15 mouse cellular contexts compared by ENCODE assay signal in genomic region chr2:26214526-26214925, GRCm38 (mm10). TPM values are rescaled to one million over a fixed set of nuclear protein-coding genes. Genes with fewer than 3 reads are reported as not detected.
DNase-seq lines count a peak whose midpoint lies in the region; ATAC-seq lines count a peak whose summit lies in the region.
"Had no signal": no experiment of that assay in that cellular context is flagged by ENCODE, and none has a peak within 500 bp of the region (broad histone marks: within the 10 kb centered on the region; RNA-seq: fewer than 3 reads in every experiment).

No protein-coding gene starts in this region.

- no peak overlapping the region for H3K4me3 ChIP-seq in kidney, embryonic 16.5 days (ENCODE audit: low read length)
- H3K4me3 ChIP-seq: embryonic facial prominence, embryonic 12.5 days; limb, embryonic 10.5 days had no signal

- H3K9ac ChIP-seq in kidney, embryonic 16.5 days (replicated peaks; ENCODE audit: low read length): no peak overlapping the region
- H3K9ac ChIP-seq: embryonic facial prominence, embryonic 12.5 days had no signal

- peak; percentile 83 for ATAC-seq in erythroid progenitor cell, adult 5-6 weeks (replicated peaks; ENCODE audit: low FRiP score, poor library complexity, severe bottlenecking)
- no peak for ATAC-seq in kidney, embryonic 16.5 days (ENCODE audit: low FRiP score, low TSS enrichment)
- ATAC-seq: lung, postnatal 0 days had no signal

- H3K4me1 ChIP-seq in kidney, embryonic 16.5 days (ENCODE audit: insufficient read depth, low read length): no peaks in the 10 kb centered on the region
- H3K4me1 ChIP-seq: embryonic facial prominence, embryonic 12.5 days; limb, embryonic 10.5 days had no signal

- no peak overlapping the region for H3K27ac ChIP-seq in kidney, embryonic 16.5 days (ENCODE audit: low read length)
- H3K27ac ChIP-seq: embryonic facial prominence, embryonic 12.5 days; limb, embryonic 10.5 days had no signal

- peak; percentile 41 to 64 for DNase-seq in layer of hippocampus, adult 18-20 months (ENCODE audit: low spot score in 2 of 2)
- DNase-seq in layer of hippocampus, adult 9-11 months: no peak
- DNase-seq in MN1 (ENCODE audit: low spot score): peak; percentile 73
- peak; percentile 92 for DNase-seq in brain, adult 2 months (ENCODE audit: low read depth, low spot score)
- no peak for DNase-seq in frontal cortex, postnatal 36 days (ENCODE audit: low spot score in 2 of 2)
- no peak for DNase-seq in right cerebral cortex, postnatal 4 days
- DNase-seq: gastrocnemius, postnatal 10 days; kidney, adult 2 months; thymus, adult 2 months had no signal

- H3K4me2 ChIP-seq in kidney, embryonic 16.5 days (replicated peaks; ENCODE audit: low read depth, low read length): no peak overlapping the region
- H3K4me2 ChIP-seq: embryonic facial prominence, embryonic 12.5 days had no signal

- H3K27me3 ChIP-seq in kidney, embryonic 16.5 days (ENCODE audit: insufficient read depth, low read length): no peaks in the 10 kb centered on the region
- H3K27me3 ChIP-seq: embryonic facial prominence, embryonic 12.5 days had no signal

- peaks cover 28% of the 10 kb centered on the region for H3K36me3 ChIP-seq in kidney, embryonic 16.5 days (ENCODE audit: insufficient read depth, low read length)

- no peaks in the 10 kb centered on the region for H3K9me3 ChIP-seq in kidney, embryonic 16.5 days (ENCODE audit: low read length)
- H3K9me3 ChIP-seq: embryonic facial prominence, embryonic 12.5 days; limb, embryonic 10.5 days had no signal

- WGBS in kidney, embryonic 16.5 days: 52% methylated on average over 3 of the region's 3 CpGs

RNA-seq across cellular contexts. Expression of gene Lhx3, which starts 6.4 kb away (rescaled TPM):
- under 1 TPM in 1 of 2 experiments, not detected in 1; 0.15 TPM for total RNA-seq in layer of hippocampus, adult 18-20 months (2021)
- not detected in 2 replicates for total RNA-seq in erythroid progenitor cell, adult 5-6 weeks (2015; ENCODE audit: low replicate concordance)
- not detected in 2 replicates for total RNA-seq in erythroid progenitor cell, adult 5-6 weeks (2017; ENCODE audit: low replicate concordance)
- polyA plus RNA-seq in kidney, embryonic 16.5 days (2015; fragmentation: Nextera tagmentation; extraction: Ambion mirVana): 0.09 TPM in 1 of 2 replicates, not detected in the other
- total RNA-seq: gastrocnemius, postnatal 10 days had no signal
- polyA plus RNA-seq: heart, embryonic 14.5 days; kidney, adult 2 months; limb, embryonic 10.5 days; lung, postnatal 0 days had no signal

RNA-seq across cellular contexts. Expression of gene Qsox2, which starts 22.8 kb away (rescaled TPM):
- 10 to 100 TPM; 24.2 to 25.5 TPM for total RNA-seq in layer of hippocampus, adult 18-20 months (2021)
- total RNA-seq in erythroid progenitor cell, adult 5-6 weeks (2015; ENCODE audit: low replicate concordance): 1.8 and 4.6 TPM in 2 replicates
- 2.7 and 4.7 TPM in 2 replicates for total RNA-seq in erythroid progenitor cell, adult 5-6 weeks (2017; ENCODE audit: low replicate concordance)
- polyA plus RNA-seq in kidney, embryonic 16.5 days (2015; fragmentation: Nextera tagmentation; extraction: Ambion mirVana): 18.4 and 20.7 TPM in 2 replicates

Comparison
In these comparisons a context has a peak if more than half of its experiments do, and no peak if none do; other contexts are left out.
1. DNase-seq: peak in layer of hippocampus, adult 18-20 months (2 of 2), MN1 (single experiment) and brain, adult 2 months (single experiment); none in layer of hippocampus, adult 9-11 months (single experiment), frontal cortex, postnatal 36 days (0 of 2) and right cerebral cortex, postnatal 4 days (single experiment).
2. RNA of gene Qsox2, which starts 22.8 kb away (total RNA-seq): 24.2 to 25.5 TPM in layer of hippocampus, adult 18-20 months; 1.8 to 4.7 TPM in erythroid progenitor cell, adult 5-6 weeks; every median in the first group is over 4 times any median in the second.